Mouse (Mus musculus): ENCODE measurements around the gene Kcnmb1.

- TF ChIP-seq CTCF (IDR thresholded peaks at IDR 0.05; ENCODE audit: low read depth, low read length) (no peak), POLR2A (IDR thresholded peaks at IDR 0.05; ENCODE audit: extremely low read depth, insufficient read depth, low read length) (no peak)
Measured at GRCm38 (mm10) chr11:33927836-33928235, 35.0 kb upstream of the Kcnmb1 start.

Measured in liver, adult 2 months (tissue).